14 mouse cellular contexts compared by ENCODE assay signal in the genomic region with DNA sequence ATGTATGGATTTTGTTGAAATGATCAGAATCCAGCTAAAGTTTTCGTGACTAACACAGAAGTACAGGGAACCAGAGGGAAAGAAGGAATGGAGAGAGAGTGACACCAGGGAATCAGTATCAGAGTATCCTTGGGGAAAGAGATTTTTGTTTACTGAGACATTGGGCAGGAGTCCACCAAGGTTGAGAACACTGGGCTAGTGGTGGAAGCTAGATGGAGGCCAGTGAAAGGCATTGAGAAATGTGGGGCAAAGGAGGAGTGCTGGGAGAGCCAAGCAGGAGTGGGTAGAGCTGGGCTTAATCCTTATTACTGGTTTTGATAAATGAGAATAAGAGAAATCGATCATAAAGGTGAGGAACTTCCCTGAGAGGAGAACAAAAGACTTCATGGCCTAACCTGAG. TPM values are rescaled to one million over a fixed set of nuclear protein-coding genes. Genes with fewer than 3 reads are reported as not detected.
A peak's percentile ranks its signal among the peaks of the same experiment; 100 is the strongest.
DNase-seq lines count a peak whose midpoint lies in the region; ATAC-seq lines count a peak whose summit lies in the region.
"Had no signal": no experiment of that assay in that cellular context is flagged by ENCODE, and none has a peak within 500 bp of the region (broad histone marks: within the 10 kb centered on the region; RNA-seq: fewer than 3 reads in every experiment).

No protein-coding gene starts in this region.

- H3K9ac ChIP-seq in kidney, embryonic 16.5 days (replicated peaks; ENCODE audit: low read length) = no peak overlapping the region
- H3K9ac ChIP-seq in neural tube, embryonic 15.5 days (replicated peaks) = no peak overlapping the region
- H3K9ac ChIP-seq: liver, embryonic 13.5 days had no signal

- H3K9me3 ChIP-seq in kidney, embryonic 16.5 days (ENCODE audit: low read length) = no peaks in the 10 kb centered on the region
- H3K9me3 ChIP-seq in neural tube, embryonic 15.5 days (replicated peaks) = no peaks in the 10 kb centered on the region
- H3K9me3 ChIP-seq: G1E; liver, embryonic 13.5 days had no signal

- H3K4me1 ChIP-seq in kidney, embryonic 16.5 days (ENCODE audit: insufficient read depth, low read length) = peaks cover 22% of the 10 kb centered on the region
- peaks cover 15% of the 10 kb centered on the region for H3K4me1 ChIP-seq in neural tube, embryonic 15.5 days
- H3K4me1 ChIP-seq: liver, embryonic 13.5 days had no signal

- 86% methylated on average over 2 of the region's 2 CpGs for WGBS in kidney, embryonic 16.5 days
- 90% methylated on average over 2 of the region's 2 CpGs for WGBS in neural tube, embryonic 15.5 days

- peak; percentile 59 for DNase-seq in adrenal gland, postnatal 10 days
- no peak for DNase-seq in adrenal gland, postnatal 25 days
- no peak for DNase-seq in kidney, postnatal 10 days
- DNase-seq in gonadal fat pad, adult 2 months (ENCODE audit: low read depth) = peak; percentile 13
- no peak for DNase-seq in thymus, postnatal 36 days
- no peak for DNase-seq in layer of hippocampus, adult 9-10 months (ENCODE audit: low spot score)
- DNase-seq: cerebellum, postnatal 10 days; layer of hippocampus, postnatal 36 days; liver, embryonic 13.5 days; right cerebral cortex, postnatal 14 days; thymus, adult 18-20 months had no signal

- H3K27ac ChIP-seq in kidney, embryonic 16.5 days (ENCODE audit: low read length) = no peak overlapping the region
- no peak overlapping the region for H3K27ac ChIP-seq in neural tube, embryonic 15.5 days (replicated peaks)
- H3K27ac ChIP-seq: liver, embryonic 13.5 days had no signal

- no peaks in the 10 kb centered on the region for H3K27me3 ChIP-seq in kidney, embryonic 16.5 days (ENCODE audit: insufficient read depth, low read length)
- no peaks in the 10 kb centered on the region for H3K27me3 ChIP-seq in neural tube, embryonic 15.5 days (replicated peaks)

- H3K4me3 ChIP-seq in kidney, embryonic 16.5 days (ENCODE audit: low read length) = peak overlapping the region; percentile 14; the same call in 1 of the 2 replicates
- H3K4me3 ChIP-seq in neural tube, embryonic 15.5 days (replicated peaks) = no peak overlapping the region
- H3K4me3 ChIP-seq: liver, embryonic 13.5 days had no signal

- ATAC-seq in kidney, embryonic 16.5 days (ENCODE audit: low FRiP score, low TSS enrichment) = no peak
- ATAC-seq in neural tube, embryonic 15.5 days (ENCODE audit: low FRiP score) = no peak

- H3K4me2 ChIP-seq in kidney, embryonic 16.5 days (replicated peaks; ENCODE audit: low read depth, low read length) = peak overlapping the region; percentile 72; the same call in 1 of the 2 replicates
- H3K4me2 ChIP-seq in neural tube, embryonic 15.5 days = 0 out of 2 replicates have a peak overlapping the region, but pooled peaks have one; percentile 22
- H3K4me2 ChIP-seq: liver, embryonic 13.5 days had no signal

- no peaks in the 10 kb centered on the region for H3K36me3 ChIP-seq in kidney, embryonic 16.5 days (ENCODE audit: insufficient read depth, low read length)
- no peaks in the 10 kb centered on the region for H3K36me3 ChIP-seq in neural tube, embryonic 15.5 days
- H3K36me3 ChIP-seq: G1E; liver, embryonic 13.5 days had no signal

RNA-seq across cellular contexts. Expression of gene Lama4, which starts 4.2 kb away (rescaled TPM):
- 100 to 1,000 TPM; 106 to 136 TPM for total RNA-seq in adrenal gland, postnatal 10 days (2021)
- 61.8 and 86.5 TPM in 2 replicates for total RNA-seq in adrenal gland, postnatal 25 days (2021)
- 72.3 and 78.7 TPM in 2 replicates for polyA plus RNA-seq in kidney, embryonic 16.5 days (2015; fragmentation: Nextera tagmentation; extraction: Ambion mirVana)
- polyA plus RNA-seq in gonadal fat pad, adult 2 months (2012; rRNA removed) = 42.7 and 63.2 TPM in 2 replicates
- 22.3 and 31.5 TPM in 2 replicates for polyA plus RNA-seq in neural tube, embryonic 15.5 days (2015; fragmentation: Nextera tagmentation; extraction: Ambion mirVana)
- polyA plus RNA-seq: G1E had no signal

Comparison
In these comparisons a context has a peak if more than half of its experiments do, and no peak if none do; other contexts are left out.
1. DNase-seq: peak in adrenal gland, postnatal 10 days (single experiment) and gonadal fat pad, adult 2 months (single experiment); none in adrenal gland, postnatal 25 days (single experiment), kidney, postnatal 10 days (single experiment), thymus, postnatal 36 days (0 of 2) and layer of hippocampus, adult 9-10 months (single experiment).